Mouse (Mus musculus) skeletal muscle tissue, adult 2 months (tissue): ENCODE results near the gene Kcnc1.

Source experiments
- DNase-seq: peaks from one replicate; pipeline ENCODE4 v3.0.0-alpha.2; 2012; ENCODE audit warnings: low read depth, low spot score

Gene Kcnc1

GRCm38 (mm10) chr7:46393718-46394511 lies 2.4 kb upstream of the Kcnc1 start:
- no peak for DNase-seq

DNA sequence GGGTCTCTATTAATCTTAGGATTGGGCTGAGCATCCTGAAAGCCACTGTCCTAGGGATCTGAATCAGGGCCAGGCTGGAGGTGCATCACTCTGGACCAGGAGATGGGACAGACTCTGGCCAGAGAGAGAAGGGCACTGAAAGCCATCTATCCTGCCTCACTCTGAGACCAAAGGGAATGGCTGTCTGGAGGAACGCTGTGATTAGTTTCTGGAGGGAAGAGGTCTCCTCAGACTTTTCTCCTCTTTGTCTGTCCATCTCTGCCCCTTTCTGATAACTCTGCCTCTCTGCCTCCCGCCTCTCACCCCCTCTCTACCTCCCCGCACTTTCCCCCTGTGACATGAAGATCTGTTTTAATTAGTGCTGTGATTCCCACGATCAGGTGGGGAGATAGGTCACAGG lies 1.4 kb upstream of the Kcnc1 start:
- no peak for DNase-seq

DNA sequence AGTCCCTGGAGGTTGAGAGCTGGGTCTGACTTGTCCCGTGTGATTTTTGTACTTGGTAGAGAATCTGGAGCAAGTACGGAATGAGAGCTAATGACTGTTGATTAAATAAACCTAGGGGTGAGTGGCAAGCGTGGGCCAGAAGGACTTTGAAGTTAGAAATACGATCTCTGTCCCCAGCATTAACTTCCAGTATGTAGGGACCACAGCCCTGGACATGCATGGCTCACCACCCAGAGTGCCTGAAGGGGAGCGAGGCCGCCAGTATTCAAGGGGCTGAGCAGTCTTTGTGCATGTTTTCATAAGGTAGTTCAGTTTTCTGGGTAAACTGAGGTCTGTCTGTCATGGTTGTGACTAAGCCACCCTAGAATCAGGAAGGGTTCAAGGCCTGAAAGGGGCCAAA lies 726 bp upstream of the Kcnc1 start:
- DNase-seq: no peak

DNA sequence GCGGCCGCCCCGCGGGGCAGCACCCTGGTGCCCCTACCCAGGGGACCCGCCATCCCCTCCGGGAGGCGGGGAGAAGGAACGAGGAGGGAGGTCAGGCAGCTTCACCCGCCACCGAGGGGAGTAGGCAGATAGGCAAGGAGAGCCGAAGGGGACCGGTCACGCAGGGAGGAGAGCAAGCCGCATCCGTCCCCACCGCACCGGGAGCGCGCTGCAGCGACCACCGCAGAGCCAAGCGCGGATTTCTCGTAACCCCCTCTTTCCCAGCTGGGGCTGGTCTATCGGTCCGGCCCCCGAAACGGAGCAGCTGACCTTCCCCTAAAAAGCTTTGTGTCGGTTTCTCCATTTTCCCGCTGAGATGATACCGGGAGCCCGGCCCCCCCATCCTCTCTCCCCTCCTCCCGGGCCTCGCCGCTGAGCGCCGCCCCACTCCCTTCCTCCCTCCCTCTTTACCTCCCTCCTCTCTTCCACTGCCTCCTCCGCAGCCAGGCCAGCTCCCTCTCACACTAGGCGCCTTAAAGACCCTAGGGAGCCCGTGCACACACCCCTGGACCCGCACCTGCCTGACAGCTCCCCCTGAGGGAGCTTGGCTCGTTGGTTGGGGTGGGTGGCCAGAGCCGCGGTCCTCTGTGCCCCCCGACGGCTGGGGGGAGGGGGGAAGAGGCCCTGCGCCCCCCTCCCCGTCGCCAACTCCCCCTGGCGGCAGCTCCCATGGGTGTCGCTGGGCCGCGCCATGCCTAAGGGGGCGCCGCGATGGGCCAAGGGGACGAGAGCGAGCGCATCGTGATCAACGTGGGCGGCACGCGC lies 833 bp downstream of the Kcnc1 start:
- DNase-seq: no peak

- DNase-seq: no peak
Measured at GRCm38 (mm10) chr7:46397732-46398333, 1.5 kb downstream of the Kcnc1 start.

- no peak for DNase-seq
Measured at GRCm38 (mm10) chr7:46398612-46399011, 2.3 kb downstream of the Kcnc1 start.

DNA sequence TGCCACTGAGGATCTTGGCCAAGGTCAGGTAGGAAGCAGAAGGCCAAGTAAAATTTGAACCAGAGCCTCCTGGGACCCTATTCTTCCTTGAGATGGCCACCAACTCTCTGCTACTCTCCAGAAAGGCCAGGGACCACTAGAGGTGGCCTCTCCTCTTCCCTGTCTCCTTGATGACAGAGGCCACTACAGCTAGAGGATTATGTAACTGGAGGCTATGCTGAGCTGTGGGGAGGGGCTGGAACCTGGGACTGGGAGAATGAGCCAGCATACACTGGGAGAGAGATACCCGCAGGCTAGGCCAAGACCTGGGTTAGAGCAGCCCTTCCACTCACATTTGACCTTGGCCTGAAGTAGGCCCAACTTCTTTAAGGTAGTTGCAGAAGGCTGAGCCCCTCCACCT lies 3.4 kb downstream of the Kcnc1 start:
- DNase-seq: no peak

DNA sequence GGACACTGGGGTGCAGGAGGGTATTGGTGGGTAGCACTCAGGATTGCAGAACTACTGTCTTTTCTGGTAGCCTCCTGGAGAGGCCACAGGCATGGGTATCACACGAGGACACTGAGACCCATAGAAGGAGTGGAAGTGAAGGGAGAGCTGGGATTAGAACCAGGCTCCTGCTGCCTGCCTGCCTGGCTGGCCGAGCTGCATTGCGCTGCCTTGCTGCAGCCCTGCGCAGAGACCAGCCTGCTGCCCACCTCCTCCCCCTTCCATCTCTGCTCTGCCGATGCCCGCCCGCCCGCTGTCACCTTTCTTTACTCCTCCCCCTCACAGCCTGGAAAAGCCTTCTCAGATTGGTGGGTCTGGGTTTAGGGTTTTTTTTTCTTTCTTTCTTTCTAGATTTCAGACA lies 4.0 kb downstream of the Kcnc1 start:
- DNase-seq: no peak

DNA sequence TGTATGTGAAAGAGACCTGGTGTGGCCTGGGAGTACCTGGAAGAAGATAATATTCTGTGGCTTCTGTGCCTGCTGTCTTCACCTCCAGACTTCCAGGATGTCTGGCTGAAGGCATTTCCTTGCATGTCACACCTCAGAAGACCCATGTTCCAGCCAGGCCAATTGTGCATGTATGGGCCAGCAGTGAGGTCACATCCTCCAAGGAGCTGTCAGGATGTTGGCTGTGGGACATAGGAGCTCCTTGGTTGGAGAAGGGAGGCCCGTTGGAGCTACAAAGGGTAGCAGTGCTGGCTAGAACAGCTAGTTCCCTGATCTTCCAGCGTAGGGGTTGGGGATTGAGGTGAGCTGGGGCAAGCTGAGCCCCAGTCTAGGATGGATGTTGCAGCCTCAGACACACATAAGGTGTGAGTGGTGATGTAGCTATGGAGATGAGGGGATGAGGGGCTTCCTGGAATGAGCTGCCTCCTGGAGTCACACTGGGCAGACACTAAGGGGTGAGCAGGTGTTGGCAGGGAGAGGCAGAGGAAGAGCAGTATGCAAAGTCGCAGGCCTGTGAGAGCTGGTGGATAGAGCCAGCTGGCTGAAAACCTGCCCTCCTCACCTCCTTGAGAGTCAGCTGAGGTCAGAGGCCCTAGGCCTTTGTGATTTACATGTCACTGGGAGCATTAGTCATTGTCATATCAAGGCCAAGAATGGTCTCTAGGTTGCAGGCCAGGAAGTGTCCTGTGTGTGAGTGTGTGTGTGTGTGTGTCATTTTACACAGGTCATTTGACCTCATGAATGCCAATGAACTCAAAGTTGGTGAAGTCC lies 5.3 kb downstream of the Kcnc1 start:
- DNase-seq: no peak

- DNase-seq: peak; percentile 95
Measured at GRCm38 (mm10) chr7:46403616-46404485, 7.6 kb downstream of the Kcnc1 start.

- no peak for DNase-seq
Measured at GRCm38 (mm10) chr7:46404756-46405155, 8.5 kb downstream of the Kcnc1 start.

- DNase-seq: peak; percentile 89
Measured at GRCm38 (mm10) chr7:46408606-46409005, 12.3 kb downstream of the Kcnc1 start.

- peak; percentile 68 for DNase-seq
Measured at GRCm38 (mm10) chr7:46409204-46409789, 13.0 kb downstream of the Kcnc1 start.

DNA sequence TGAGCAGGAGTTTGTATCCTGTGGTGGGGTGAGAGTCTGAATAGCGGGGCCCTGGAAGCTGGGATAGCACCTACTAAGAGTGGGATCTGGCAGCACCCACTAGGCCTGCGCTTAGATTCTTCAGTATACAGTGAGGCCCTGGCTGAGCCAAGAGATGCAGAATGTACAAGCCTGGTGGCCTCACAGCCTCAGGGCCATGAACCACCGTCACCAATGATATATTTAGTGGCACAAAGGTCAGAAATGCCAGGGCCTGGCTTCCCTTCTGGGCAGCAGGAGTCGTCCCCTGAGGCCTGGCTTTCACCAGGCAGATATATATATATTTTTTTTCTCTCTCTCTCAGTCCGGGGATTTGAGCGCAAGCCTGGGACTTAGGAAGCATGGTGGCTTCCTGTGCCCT lies 14.4 kb downstream of the Kcnc1 start:
- peak; percentile 80 for DNase-seq

DNA sequence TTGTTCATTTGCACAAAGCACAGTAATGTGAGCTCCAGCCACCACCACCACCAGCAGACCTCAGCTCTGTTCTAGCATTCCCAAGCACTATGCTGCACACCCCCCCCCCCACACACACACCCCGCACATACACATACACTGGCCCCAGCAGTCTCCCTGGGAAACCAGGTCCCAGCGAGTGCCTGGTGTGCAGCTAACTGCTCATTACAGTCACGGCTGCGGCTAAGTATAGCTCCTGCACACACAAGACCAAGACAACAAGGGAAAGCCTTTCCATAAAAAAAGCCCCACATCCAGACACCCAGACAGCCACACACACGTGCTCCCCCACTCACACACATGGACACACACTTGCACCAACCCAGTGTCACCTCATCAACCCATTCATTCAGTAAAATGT lies 16.5 kb downstream of the Kcnc1 start:
- DNase-seq: no peak

DNA sequence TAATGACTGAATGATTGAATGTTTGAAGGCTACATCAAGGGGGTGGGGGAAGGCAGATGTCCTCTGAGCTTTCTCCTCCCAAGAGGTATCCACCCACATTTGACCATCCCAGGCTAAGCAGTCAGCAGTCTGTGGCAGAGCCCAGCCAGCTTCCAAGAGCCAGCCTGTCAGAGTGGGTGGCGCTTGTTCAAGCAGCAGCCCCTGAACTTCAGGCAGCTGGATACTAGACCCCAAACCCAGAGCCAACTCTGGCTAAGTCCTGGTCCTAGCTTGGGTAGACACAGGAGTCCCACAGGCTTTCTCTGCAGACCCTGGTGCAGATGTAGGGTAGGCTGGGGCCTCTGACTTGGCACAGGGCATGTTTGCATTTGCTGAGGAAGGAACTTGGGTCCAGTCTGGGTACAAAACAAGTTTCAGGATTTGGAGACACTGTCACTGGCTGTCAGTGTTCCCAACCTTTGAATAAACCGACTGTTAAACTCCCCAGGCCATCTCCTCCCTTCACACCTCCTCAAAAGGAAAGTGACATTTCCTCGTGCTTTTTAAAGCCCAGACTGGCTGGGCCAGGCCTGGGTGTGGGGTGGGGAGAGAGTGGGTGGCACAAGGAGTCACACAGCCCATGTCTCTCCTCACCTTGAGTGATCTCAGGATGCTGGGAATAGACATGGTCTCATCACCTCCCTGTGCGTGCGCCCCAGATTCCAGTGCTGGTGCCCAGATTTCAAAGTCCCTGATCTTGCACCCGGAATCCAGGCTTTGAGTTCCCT lies 17.8 kb downstream of the Kcnc1 start:
- peak; percentile 90 for DNase-seq

GRCm38 (mm10) chr7:46415818-46416425 lies 19.6 kb downstream of the Kcnc1 start:
- DNase-seq: no peak

DNA sequence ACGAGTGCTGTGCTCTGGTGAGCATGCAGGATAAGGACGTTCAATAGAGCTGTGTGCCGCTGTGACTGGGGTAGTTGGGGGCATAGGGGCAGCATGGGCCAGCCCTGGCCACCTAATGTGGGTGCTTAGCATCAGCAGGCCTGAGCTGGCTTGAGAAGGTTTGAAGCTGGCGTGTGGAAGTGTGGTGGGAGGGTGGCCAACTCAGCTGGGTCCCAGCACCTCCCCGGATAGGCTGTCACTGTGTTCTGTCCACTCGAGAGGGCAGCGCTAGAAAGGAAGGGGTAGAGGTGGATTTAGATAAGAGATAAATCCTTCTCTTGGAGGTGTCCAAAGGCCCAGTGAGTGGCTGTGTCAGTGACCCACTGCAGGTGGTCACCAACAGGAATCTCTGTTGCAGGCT lies 21.2 kb downstream of the Kcnc1 start:
- DNase-seq: no peak

GRCm38 (mm10) chr7:46418102-46418622 lies 21.9 kb downstream of the Kcnc1 start:
- no peak for DNase-seq
